Mouse (Mus musculus) heart, postnatal 36 days (tissue): ENCODE measurements around the gene Shisal1. TPM values are rescaled to one million over a fixed set of nuclear protein-coding genes. Genes with fewer than 3 reads are reported as not detected.

ENCODE experiments used
- DNase-seq, 2 experiments: peaks; one replicate each; pipeline ENCODE4 v3.0.0; 2021 to 2022
- intact Hi-C: fragments of 180-260 bp; cut with DNase I; formaldehyde crosslinking; loops from one replicate; pipeline ENCODE4 v1.15.1; 2025
- total RNA-seq, 2 experiments: library from RNA; stranded (reverse); gene quantifications; 2 replicates each; pipeline ENCODE4 v1.2.3; 2021

Gene Shisal1
- total RNA-seq, result 1 to 10 TPM; 1.0 to 1.1 TPM

GRCm38 (mm10) chr15:84446997-84447396 is at the start of gene Shisal1:
Gene Shisal1, minus strand, starts transcription at chr15:84447097.
- intact Hi-C loops, result no loop called here
- no peak for DNase-seq

GRCm38 (mm10) chr15:84490486-84490885 is 43.6 kb upstream of the Shisal1 start:
- DNase-seq, result no peak
- intact Hi-C loops, result no loop called here

GRCm38 (mm10) chr15:84484255-84484654 is 37.4 kb upstream of the Shisal1 start:
- no peak for DNase-seq
- intact Hi-C loops, result no loop called here

- no peak for DNase-seq
- intact Hi-C loops, result no loop called here
These were observed 36.7 kb upstream of the Shisal1 start for GRCm38 (mm10) chr15:84483622-84484021.

GRCm38 (mm10) chr15:84481259-84481877 is 34.5 kb upstream of the Shisal1 start:
- intact Hi-C loops, result no loop called here
- DNase-seq, result no peak

- DNase-seq, result peak; percentile 26 to 28
- intact Hi-C loops, result no loop called here
These were observed 22.5 kb upstream of the Shisal1 start for GRCm38 (mm10) chr15:84469391-84469790.

GRCm38 (mm10) chr15:84467761-84468160 is 20.9 kb upstream of the Shisal1 start:
- DNase-seq, result no peak
- intact Hi-C loops, result no loop called here

GRCm38 (mm10) chr15:84466458-84467267 is 19.8 kb upstream of the Shisal1 start:
- intact Hi-C loops, result no loop called here
- DNase-seq, result peak; percentile 26 to 42

- DNase-seq, result no peak
- intact Hi-C loops, result no loop called here
These were observed 14.5 kb upstream of the Shisal1 start for GRCm38 (mm10) chr15:84461429-84461828.

- no peak for DNase-seq
- intact Hi-C loops, result no loop called here
These were observed 12.1 kb upstream of the Shisal1 start for GRCm38 (mm10) chr15:84458983-84459382.

- intact Hi-C loops, result no loop called here
- no peak for DNase-seq
These were observed 8.4 kb upstream of the Shisal1 start for GRCm38 (mm10) chr15:84455286-84455685.

GRCm38 (mm10) chr15:84453091-84453490 is 6.2 kb upstream of the Shisal1 start:
- intact Hi-C loops, result no loop called here

GRCm38 (mm10) chr15:84450441-84451183 is 3.7 kb upstream of the Shisal1 start:
- intact Hi-C loops, result no loop called here
- peak; percentile 46 to 54 for DNase-seq

More at GRCm38 (mm10) chr15:84453091-84453490, 6.2 kb upstream of the Shisal1 start:
- no peak for DNase-seq

GRCm38 (mm10) chr15:84445812-84446716 is 833 bp downstream of the Shisal1 start:
- DNase-seq, result no peak
- intact Hi-C loops, result no loop called here

GRCm38 (mm10) chr15:84444181-84444580 is 2.7 kb downstream of the Shisal1 start:
- intact Hi-C loops, result loop anchor here (5.0 kb wide), 1 partner anchor 182 kb away; no protein-coding TSS in a partner anchor
- no peak for DNase-seq

- intact Hi-C loops, result loop anchor here (5.0 kb wide), 1 partner anchor 181 kb away; no protein-coding TSS in a partner anchor
- no peak for DNase-seq
These were observed 3.3 kb downstream of the Shisal1 start for GRCm38 (mm10) chr15:84443631-84444030.

GRCm38 (mm10) chr15:84441682-84442315 is 5.1 kb downstream of the Shisal1 start:
- intact Hi-C loops, result loop anchor here (5.0 kb wide), 1 partner anchor 179 kb away; no protein-coding TSS in a partner anchor
- peak in 1 of 2 experiments; percentile 22 for DNase-seq

- no peak for DNase-seq
- intact Hi-C loops, result loop anchor here (5.0 kb wide), 1 partner anchor 179 kb away; no protein-coding TSS in a partner anchor
These were observed 6.1 kb downstream of the Shisal1 start for GRCm38 (mm10) chr15:84440820-84441219.

- intact Hi-C loops, result loop anchor here (10.0 kb wide), 1 partner anchor 219 kb away; no protein-coding TSS in a partner anchor
- no peak for DNase-seq
These were observed 13.2 kb downstream of the Shisal1 start for GRCm38 (mm10) chr15:84433586-84434185.
